16 mouse cellular contexts compared by ENCODE assay signal in genomic region chr13:48814406-48814805, GRCm38 (mm10). TPM values are rescaled to one million over a fixed set of nuclear protein-coding genes. Genes with fewer than 3 reads are reported as not detected.
A peak's percentile ranks its signal among the peaks of the same experiment; 100 is the strongest.
DNase-seq lines count a peak whose midpoint lies in the region; TF ChIP-seq lines count a peak whose summit lies in the region.
"Had no signal": no experiment of that assay in that cellular context is flagged by ENCODE, and none has a peak within 500 bp of the region (broad histone marks: within the 10 kb centered on the region; RNA-seq: fewer than 3 reads in every experiment).

No protein-coding gene starts in this region.

- H3K27me3 ChIP-seq in cerebellum, adult 2 months (ENCODE audit: control insufficient read depth, insufficient read depth, low read length): no peaks in the 10 kb centered on the region
- H3K27me3 ChIP-seq: forebrain, embryonic 13.5 days; hindbrain, embryonic 13.5 days; intestine, embryonic 15.5 days had no signal

- peaks cover 26% of the 10 kb centered on the region for H3K4me1 ChIP-seq in cerebellum, adult 2 months (ENCODE audit: control insufficient read depth, insufficient read depth, low read length)
- H3K4me1 ChIP-seq: forebrain, embryonic 10.5 days; forebrain, embryonic 13.5 days; hindbrain, embryonic 13.5 days; intestine, embryonic 15.5 days had no signal

- no peak overlapping the region for H3K4me3 ChIP-seq in cerebellum, adult 2 months (replicated peaks; ENCODE audit: insufficient read depth, low read depth, low read length)
- H3K4me3 ChIP-seq: forebrain, embryonic 10.5 days; forebrain, embryonic 13.5 days; hindbrain, embryonic 13.5 days; intestine, embryonic 15.5 days had no signal

- DNase-seq in cerebellum, adult 11-12 months: peak; percentile 60
- DNase-seq in cerebellum, adult 8-10 months: no peak
- DNase-seq in cerebellum, adult 2 months: peak; percentile 38 to 62
- DNase-seq in cerebellum, postnatal 25 days: peak; percentile 42 to 55
- no peak for DNase-seq in urinary bladder, postnatal 10 days (ENCODE audit: low spot score)
- DNase-seq in gastrocnemius, adult 8-10 months (ENCODE audit: low spot score in 2 of 2): no peak
- DNase-seq: adrenal gland, adult 8-10 months; adrenal gland, postnatal 25 days; gastrocnemius, postnatal 14 days; heart, adult 11 months; kidney, adult 11 months; kidney, adult 8-10 months had no signal

- no peak for TF ChIP-seq CTCF in cerebellum, adult 2 months (IDR thresholded peaks at IDR 0.05; ENCODE audit: borderline replicate concordance, insufficient read depth, low read depth, low read length)

- no peak for TF ChIP-seq POLR2A in cerebellum, adult 2 months (IDR thresholded peaks at IDR 0.05; ENCODE audit: borderline replicate concordance, insufficient read depth, low read length)

- H3K27ac ChIP-seq in cerebellum, adult 2 months (ENCODE audit: insufficient read depth, low read length): peak overlapping the region; percentile 22; the same call in 1 of the 2 replicates
- H3K27ac ChIP-seq: forebrain, embryonic 10.5 days; forebrain, embryonic 13.5 days; hindbrain, embryonic 13.5 days; intestine, embryonic 15.5 days had no signal

- WGBS in cerebellum, adult 2 months: 9% methylated on average over 1 of the region's 1 CpGs

RNA-seq across cellular contexts. Expression of gene Phf2, which starts 56.5 kb away (rescaled TPM):
- polyA plus RNA-seq in cerebellum, adult 2 months (2012; rRNA removed): 25.9 and 29.1 TPM in 2 replicates
- 10 to 100 TPM; 32.5 to 39.7 (median 36.2) TPM for total RNA-seq in gastrocnemius, adult 8-10 months (2022)

Comparison
In these comparisons a context has a peak if more than half of its experiments do, and no peak if none do; other contexts are left out.
1. DNase-seq: peak in cerebellum, adult 11-12 months (single experiment), cerebellum, adult 2 months (2 of 2) and cerebellum, postnatal 25 days (2 of 2); none in cerebellum, adult 8-10 months (single experiment), urinary bladder, postnatal 10 days (single experiment) and gastrocnemius, adult 8-10 months (0 of 2).